Mouse (Mus musculus) cerebellum, postnatal 36 days (tissue): Measurements from ENCODE around the gene Mex3a.

Experiments used
- DNase-seq, 2 experiments: peaks; one replicate each; pipeline ENCODE4 v3.0.0; 2021 to 2022; ENCODE audit warnings: mixed read lengths in 2 of 2

Gene Mex3a

DNA sequence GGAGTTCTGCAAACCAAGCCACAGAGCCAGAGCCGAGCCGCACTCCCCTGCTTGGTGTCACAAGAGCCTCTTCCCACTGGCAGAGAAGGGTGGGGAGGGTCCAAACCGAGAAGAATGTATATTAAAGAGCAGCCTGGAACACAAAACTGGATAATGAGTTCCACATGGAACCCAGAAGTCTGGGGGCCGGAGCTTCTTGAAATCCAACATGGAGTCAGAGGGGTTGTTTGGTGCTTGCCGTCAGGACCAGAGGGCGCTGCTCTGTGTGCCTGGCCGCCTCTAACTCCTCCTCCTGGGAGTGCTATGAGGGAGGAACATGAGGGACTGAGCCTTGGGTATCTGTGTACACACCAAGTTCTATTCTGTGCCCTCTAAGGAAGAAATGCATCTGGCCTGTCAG lies 26.4 kb upstream of the Mex3a start:
- no peak for DNase-seq

- DNase-seq = no peak
Observed at GRCm38 (mm10) chr3:88509250-88509649, 22.9 kb upstream of the Mex3a start.

DNA sequence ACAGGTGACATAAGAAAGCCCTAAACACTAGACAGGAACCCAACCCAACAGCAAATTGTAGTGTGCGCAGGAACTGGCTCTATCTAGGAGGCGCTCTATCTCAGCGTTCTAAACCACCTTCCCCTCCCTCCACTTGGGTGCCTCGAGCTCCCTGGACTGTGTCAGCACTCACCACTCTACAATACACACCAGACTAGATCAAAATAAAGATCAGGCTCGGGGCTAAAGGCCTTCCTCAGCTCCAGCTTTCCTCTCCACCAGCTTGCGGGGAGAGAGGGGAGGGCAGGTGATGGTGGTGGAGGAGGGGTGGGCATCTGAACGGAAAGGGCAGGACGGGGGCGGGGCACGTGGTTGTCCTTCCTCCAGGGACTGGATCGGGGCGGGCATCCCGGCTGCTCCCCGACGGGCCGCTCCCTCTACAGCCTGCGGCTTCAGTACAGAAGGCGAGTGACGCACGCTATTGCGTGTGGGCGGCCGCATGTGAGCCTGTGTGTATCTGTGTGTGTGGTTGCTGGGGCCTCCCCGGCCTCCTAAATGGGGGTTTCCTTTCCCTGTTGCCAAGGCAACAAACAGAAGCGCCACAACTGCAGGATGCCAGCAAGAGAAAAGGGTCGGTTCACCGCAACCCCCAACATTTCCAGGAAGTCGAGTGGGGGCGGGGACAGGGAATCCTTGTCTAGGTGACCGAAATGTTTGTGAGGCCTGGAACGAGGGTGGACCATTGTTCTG lies 22.3 kb upstream of the Mex3a start, which contains the start of gene Lmna:
Gene Lmna, minus strand, starts transcription at position 265 of the 729 bp plus-strand sequence.
- peak; percentile 89 to 96 for DNase-seq

GRCm38 (mm10) chr3:88510421-88511289 lies 21.5 kb upstream of the Mex3a start:
- no peak for DNase-seq

DNA sequence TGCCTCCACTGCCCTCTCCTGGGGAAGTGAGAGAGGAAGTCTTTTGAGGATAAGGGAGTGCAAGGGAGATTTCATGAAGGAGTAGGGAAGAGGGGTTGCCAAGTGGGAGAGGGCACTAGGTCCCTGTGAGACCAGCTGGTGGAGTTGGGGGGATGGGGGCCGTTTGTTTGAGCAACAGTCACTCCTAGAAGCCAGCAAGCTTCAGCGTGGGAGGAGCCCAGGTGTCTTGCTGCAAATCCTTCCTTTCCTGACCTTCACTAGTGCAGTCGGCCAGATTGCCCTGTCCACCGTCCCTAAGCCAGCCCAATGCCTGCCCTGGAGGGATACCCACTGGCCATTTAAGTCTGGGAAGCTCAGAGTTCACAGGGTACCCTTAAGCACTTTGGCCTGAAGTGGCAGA lies 20.6 kb upstream of the Mex3a start:
- no peak for DNase-seq

- no peak for DNase-seq
Observed at GRCm38 (mm10) chr3:88512141-88512895, 19.9 kb upstream of the Mex3a start.

GRCm38 (mm10) chr3:88512896-88513545 lies 19.2 kb upstream of the Mex3a start:
- no peak for DNase-seq

GRCm38 (mm10) chr3:88513546-88514115 lies 18.6 kb upstream of the Mex3a start:
- DNase-seq = no peak

- DNase-seq = no peak
Observed at GRCm38 (mm10) chr3:88514231-88515094, 17.7 kb upstream of the Mex3a start.

- DNase-seq = no peak
Observed at GRCm38 (mm10) chr3:88515095-88515386, 17.2 kb upstream of the Mex3a start.

DNA sequence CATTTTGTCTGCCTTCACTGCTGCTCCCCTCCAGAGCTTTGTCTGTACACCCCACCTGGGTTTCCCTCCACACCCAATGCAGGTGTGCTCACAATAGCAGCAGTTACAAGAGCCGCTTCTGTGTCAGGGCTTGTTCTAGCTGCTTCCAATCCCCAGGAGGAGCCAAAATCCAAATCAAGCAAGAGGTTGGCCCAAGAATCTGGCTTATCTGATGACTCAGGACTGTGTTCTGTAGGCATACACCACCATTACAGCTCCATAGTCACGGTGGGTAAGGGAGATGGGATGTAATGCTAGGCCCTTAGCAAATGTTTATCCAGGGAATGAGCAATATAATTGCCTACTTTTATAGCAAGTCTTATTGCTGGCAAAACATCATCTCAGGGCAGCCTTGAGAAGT lies 15.8 kb upstream of the Mex3a start:
- DNase-seq = no peak

GRCm38 (mm10) chr3:88518411-88518810 lies 13.8 kb upstream of the Mex3a start:
- DNase-seq = no peak

- DNase-seq = no peak
Observed at GRCm38 (mm10) chr3:88520078-88520477, 12.1 kb upstream of the Mex3a start.

GRCm38 (mm10) chr3:88521156-88521555 lies 11.0 kb upstream of the Mex3a start:
- DNase-seq = no peak

GRCm38 (mm10) chr3:88521803-88522331 lies 10.3 kb upstream of the Mex3a start:
- DNase-seq = peak; percentile 50 to 53

- no peak for DNase-seq
Observed at GRCm38 (mm10) chr3:88523027-88523426, 9.2 kb upstream of the Mex3a start.

DNA sequence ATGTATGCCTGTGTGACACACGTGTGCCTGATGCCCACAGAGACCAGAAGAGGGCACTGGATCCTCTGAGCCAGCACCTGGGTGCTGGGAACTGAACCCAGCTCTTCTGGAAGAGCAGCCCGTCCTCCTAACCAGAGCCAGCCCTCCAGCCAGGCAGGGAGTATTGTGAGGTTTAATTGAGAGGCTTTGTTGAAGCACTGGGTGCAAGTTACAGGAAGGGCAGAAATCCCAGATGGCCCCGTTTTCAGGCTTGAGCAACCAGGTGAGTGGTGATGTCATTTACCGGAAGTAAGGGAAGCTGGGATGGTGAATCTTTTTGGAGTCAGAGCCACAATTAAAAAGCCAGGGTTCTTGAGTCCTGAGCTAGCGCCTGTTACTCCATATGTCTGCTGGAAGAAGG lies 7.2 kb upstream of the Mex3a start:
- DNase-seq = peak in 1 of 2 experiments; percentile 2

DNA sequence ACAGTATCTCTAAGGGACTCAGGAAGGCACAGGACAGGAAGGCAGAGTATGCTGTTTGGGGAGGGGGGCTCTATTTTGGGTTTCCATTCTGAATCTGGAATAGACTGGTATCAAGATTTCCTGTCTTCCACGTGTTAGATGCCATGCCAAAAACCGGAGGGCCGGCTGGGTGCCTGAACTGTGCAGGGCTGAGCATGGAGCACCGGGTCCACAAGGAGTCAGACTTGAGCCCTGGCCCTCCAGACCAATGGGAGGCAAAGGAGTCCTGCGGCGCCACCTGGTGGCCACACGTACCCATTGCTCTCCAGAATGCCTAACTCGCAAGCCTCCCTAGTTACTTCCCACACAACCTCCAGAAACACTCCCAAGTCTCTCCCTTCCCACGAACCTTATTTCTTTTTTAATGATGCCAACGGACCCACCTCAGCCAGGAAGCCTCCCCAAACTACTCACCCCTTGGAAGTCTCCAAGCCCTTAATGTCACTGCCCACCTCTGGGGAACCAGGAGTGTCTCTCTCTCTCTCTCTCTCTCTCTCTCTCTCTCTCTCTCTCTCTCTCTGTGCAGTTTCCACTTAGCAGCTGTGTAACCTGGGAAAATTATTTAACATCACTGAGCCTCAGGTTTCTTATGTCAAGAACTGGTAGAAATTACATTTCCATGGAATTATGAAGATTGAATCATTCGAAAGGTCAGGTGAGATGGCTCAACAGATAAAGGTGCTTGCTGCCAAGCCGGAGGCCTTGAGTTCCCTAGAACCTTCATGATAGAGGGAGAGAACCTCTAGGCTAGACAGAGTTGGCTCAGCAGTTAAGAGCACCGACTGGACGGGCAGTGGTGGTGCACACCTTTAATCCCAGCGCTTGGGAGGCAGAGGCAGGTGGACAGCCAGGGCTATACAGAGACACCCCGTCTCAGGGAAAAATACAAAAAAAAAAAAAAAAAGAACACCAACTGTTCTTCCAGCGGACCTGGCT lies 5.8 kb upstream of the Mex3a start:
- peak; percentile 86 to 87 for DNase-seq

GRCm38 (mm10) chr3:88527565-88527964 lies 4.6 kb upstream of the Mex3a start:
- peak in 1 of 2 experiments; percentile 13 for DNase-seq

GRCm38 (mm10) chr3:88528646-88529045 lies 3.5 kb upstream of the Mex3a start:
- peak in 1 of 2 experiments; percentile 4 for DNase-seq
